Mouse (Mus musculus) thymus, adult 2 months (tissue): ENCODE measurements at regions not wholly inside any gene's neighbourhood (a gene's known extent, or its start where the extent isn't known, plus 50 kb on each side); places are given as distances from the start of the nearest gene placed in this dataset.
"Not testable (repeated sequence)": the region's sequence is repeated elsewhere in the genome, so short reads cannot be mapped to it uniquely, and the experiment has no call there.

Source experiments
- CTCF ChIP-seq: fragments of 200-500 bp; IDR thresholded peaks from 2 replicates; pipeline ENCODE4 v1.5.1; 2012; ENCODE audit warnings: mild to moderate bottlenecking, control low read depth, low read length, moderate library complexity, borderline replicate concordance; ENCODE audit not compliant: control insufficient read depth, poor library complexity, insufficient read depth; ENCODE audit errors: extremely low read depth
- POLR2A ChIP-seq: fragments of 200-500 bp; IDR thresholded peaks from 2 replicates; pipeline ENCODE4 v1.6.1; 2012; ENCODE audit warnings: mild to moderate bottlenecking, low read length, control low read depth, moderate library complexity; ENCODE audit not compliant: control insufficient read depth, poor library complexity, insufficient read depth; ENCODE audit errors: extremely low read depth

GRCm38 (mm10) chr17:13465822-13466221, 111.5 kb downstream of the Tcp10c start:
- not testable (repeated sequence) for TF ChIP-seq POLR2A, CTCF
